Mouse (Mus musculus) heart, adult 2 months (tissue): Measurements from ENCODE around the gene Catsper3. TPM values are rescaled to one million over a fixed set of nuclear protein-coding genes. Genes with fewer than 3 reads are reported as not detected.

Source experiments
- DNase-seq, 2 experiments: peaks; one replicate each; pipeline ENCODE4 v3.0.0; 2021
- H3K27ac ChIP-seq: fragments of 200-600 bp; 2 replicates; pipeline ENCODE4 v1.8.1; 2022
- H3K27me3 ChIP-seq: fragments of 200-500 bp; 2 replicates; pipeline ENCODE4 v1.6.1; 2012; ENCODE audit warnings: mild to moderate bottlenecking, low read length, inconsistent platforms, mixed read lengths; ENCODE audit not compliant: control insufficient read depth, insufficient read depth
- H3K36me3 ChIP-seq: fragments of 200-500 bp; 2 replicates; pipeline ENCODE4 v1.6.1; 2012; ENCODE audit warnings: low read length, inconsistent platforms; ENCODE audit not compliant: control insufficient read depth, insufficient read depth
- H3K4me1 ChIP-seq: fragments of 200-500 bp; 2 replicates; pipeline ENCODE4 v1.6.1; 2011; ENCODE audit warnings: low read length; ENCODE audit not compliant: control insufficient read depth, insufficient read depth
- H3K4me3 ChIP-seq: fragments of 200-600 bp; 2 replicates; pipeline ENCODE4 v1.8.1; 2022
- H3K79me2 ChIP-seq: fragments of 200-500 bp; replicated peaks from 2 replicates; pipeline ENCODE4 v1.6.1; 2012; ENCODE audit warnings: mild to moderate bottlenecking, inconsistent platforms, low read length, moderate library complexity, mixed read lengths; ENCODE audit not compliant: control insufficient read depth, insufficient read depth
- H3K9ac ChIP-seq: fragments of 200-500 bp; 2 replicates; pipeline ENCODE4 v1.6.1; 2012; ENCODE audit warnings: low read depth, mild to moderate bottlenecking, control low read depth, inconsistent platforms, low read length, mixed read lengths
- CTCF ChIP-seq: fragments of 200-600 bp; IDR thresholded peaks from 2 replicates; pipeline ENCODE4 v1.8.1; 2022; ENCODE audit warnings: antibody characterized with exemption, mild to moderate bottlenecking, moderate library complexity
- EP300 ChIP-seq: fragments of 200-500 bp; IDR thresholded peaks from 2 replicates; pipeline ENCODE4 v1.6.1; 2011; ENCODE audit warnings: low read depth, low read length, control low read depth; ENCODE audit not compliant: insufficient read depth
- POLR2A ChIP-seq: fragments of 200-500 bp; IDR thresholded peaks from 2 replicates; pipeline ENCODE4 v1.6.1; 2011; ENCODE audit warnings: mild to moderate bottlenecking, low read depth, low read length, control low read depth; ENCODE audit not compliant: insufficient read depth
- WGBS: fragments of 180-500 bp; shearing (Covaris S2); methylation state at CpG from one replicate; pipeline ENCODE4 v1.1.7; 2018; 5-methylcytosine and 5-hydroxymethylcytosine counted together
- intact Hi-C: fragments of 180-260 bp; cut with DNase I; formaldehyde crosslinking; loops from one replicate; pipeline ENCODE4 v1.15.1; 2025
- long read RNA-seq: library from polyadenylated mRNA; stranded (forward); transcript quantifications from one replicate; pipeline ENCODE4 v2.0.0, GENCODE M21; 2021
- polyA plus RNA-seq: library from polyadenylated mRNA; depleted of rRNA; stranded (reverse); fragments of >200 nt; gene quantifications from 2 replicates; pipeline ENCODE4 v1.2.3, GENCODE M21; 2012; rRNA removed
- total RNA-seq, 2 experiments: library from RNA; stranded (reverse); gene quantifications; 2 replicates each; pipeline ENCODE4 v1.2.3; 2021

Gene Catsper3
- total RNA-seq: under 1 TPM in 1 of 2 experiments, not detected in 1; 0.23 TPM
- polyA plus RNA-seq: 0.12 TPM in 1 of 2 replicates, not detected in the other
- long read RNA-seq: 0 reads

GRCm38 (mm10) chr13:55784268-55784667 lies at the start of gene Catsper3:
TSS of gene Catsper3 (plus strand) at chr13:55784568.
- no peaks in the 10 kb centered on the region for H3K4me1 ChIP-seq
- H3K79me2 ChIP-seq: no peaks in the 10 kb centered on the region
- no peak within 1 kb of the TSS for H3K9ac ChIP-seq
- TF ChIP-seq POLR2A (no peak), EP300 (no peak), CTCF (no peak)
- H3K4me3 ChIP-seq: no peak within 1 kb of the TSS
- intact Hi-C loops: no loop called here
- no peak for DNase-seq
- no peaks in the 10 kb centered on the region for H3K27me3 ChIP-seq
- 80% methylated on average over 3 of the region's 3 CpGs for WGBS
- H3K36me3 ChIP-seq: no peaks in the 10 kb centered on the region
- no peak within 1 kb of the TSS for H3K27ac ChIP-seq

GRCm38 (mm10) chr13:55737885-55738284 lies 46.5 kb upstream of the Catsper3 start:
- 89% methylated on average over 8 of the region's 8 CpGs for WGBS
- H3K27ac ChIP-seq: no peak overlapping the region
- no peak overlapping the region for H3K9ac ChIP-seq
- H3K36me3 ChIP-seq: no peaks in the 10 kb centered on the region
- intact Hi-C loops: no loop called here
- no peak for DNase-seq
- peaks cover 2% of the 10 kb centered on the region; the same call in 1 of the 2 replicates for H3K79me2 ChIP-seq
- H3K27me3 ChIP-seq: no peaks in the 10 kb centered on the region
- TF ChIP-seq POLR2A (no peak), CTCF (no peak), EP300 (no peak)
- no peaks in the 10 kb centered on the region for H3K4me1 ChIP-seq
- H3K4me3 ChIP-seq: no peak overlapping the region

- Histone ChIP-seq H3K9ac (no peak overlapping the region), H3K4me1 (no peaks in the 10 kb centered on the region), H3K36me3 (no peaks in the 10 kb centered on the region), H3K79me2 (no peaks in the 10 kb centered on the region), H3K27ac (no peak overlapping the region), H3K27me3 (no peaks in the 10 kb centered on the region), H3K4me3 (no peak overlapping the region)
- 81% methylated on average over 8 of the region's 8 CpGs for whole genome bisulfite sequencing
- intact Hi-C loops: no loop called here
- no peak for DNase-seq
- TF ChIP-seq EP300: no peak
- no peak for TF ChIP-seq POLR2A
- no peak for TF ChIP-seq CTCF
Observed at GRCm38 (mm10) chr13:55742306-55742705, 42.1 kb upstream of the Catsper3 start.

GRCm38 (mm10) chr13:55754380-55754779 lies 30.0 kb upstream of the Catsper3 start:
- Histone ChIP-seq H3K79me2 (no peaks in the 10 kb centered on the region; the same call in 1 of the 2 replicates), H3K27me3 (no peaks in the 10 kb centered on the region), H3K27ac (no peak overlapping the region), H3K4me3 (no peak overlapping the region), H3K9ac (no peak overlapping the region), H3K4me1 (no peaks in the 10 kb centered on the region), H3K36me3 (no peaks in the 10 kb centered on the region)
- no peak for TF ChIP-seq CTCF
- DNase-seq: no peak
- 83% methylated on average over 13 of the region's 13 CpGs for WGBS
- intact Hi-C loops: no loop called here

GRCm38 (mm10) chr13:55756789-55757188 lies 27.6 kb upstream of the Catsper3 start:
- 46% methylated on average over 8 of the region's 8 CpGs for WGBS

GRCm38 (mm10) chr13:55757645-55758044 lies 26.7 kb upstream of the Catsper3 start:
- 90% methylated on average over 6 of the region's 6 CpGs for WGBS
- no peak overlapping the region for H3K4me3 ChIP-seq
- no peaks in the 10 kb centered on the region for H3K27me3 ChIP-seq
- H3K79me2 ChIP-seq: no peaks in the 10 kb centered on the region
- TF ChIP-seq POLR2A (no peak), EP300 (no peak), CTCF (no peak)
- no peaks in the 10 kb centered on the region for H3K36me3 ChIP-seq
- H3K4me1 ChIP-seq: no peaks in the 10 kb centered on the region
- no peak for DNase-seq
- intact Hi-C loops: no loop called here
- no peak overlapping the region for H3K27ac ChIP-seq
- no peak overlapping the region for H3K9ac ChIP-seq

More at GRCm38 (mm10) chr13:55756789-55757188, 27.6 kb upstream of the Catsper3 start:
- H3K4me1 ChIP-seq: no peaks in the 10 kb centered on the region
- TF ChIP-seq POLR2A (no peak), CTCF (no peak), EP300 (no peak)
- H3K27ac ChIP-seq: no peak overlapping the region
- no peaks in the 10 kb centered on the region for H3K79me2 ChIP-seq
- intact Hi-C loops: no loop called here
- DNase-seq: no peak
- no peaks in the 10 kb centered on the region for H3K36me3 ChIP-seq
- no peaks in the 10 kb centered on the region for H3K27me3 ChIP-seq
- H3K4me3 ChIP-seq: no peak overlapping the region
- H3K9ac ChIP-seq: no peak overlapping the region
